Mouse (Mus musculus): Measurements from ENCODE around the gene Ero1lb.
"Not testable (repeated sequence)": the region's sequence is repeated elsewhere in the genome, so short reads cannot be mapped to it uniquely, and the experiment has no call there.

The Ero1lb gene

GRCm38 (mm10) chr13:12574979-12575536 lies 9.4 kb downstream of the Ero1lb start:
- DNase-seq (ENCODE audit: low spot score in 2 of 2), result peak in 1 of 2 experiments; percentile 26

- no peak for DNase-seq (ENCODE audit: low spot score in 2 of 2)
Measured at GRCm38 (mm10) chr13:12578145-12578544, 12.5 kb downstream of the Ero1lb start.

- peak; percentile 58 to 81 for DNase-seq (ENCODE audit: low spot score in 2 of 2)
Measured at GRCm38 (mm10) chr13:12589003-12589402, 23.3 kb downstream of the Ero1lb start.

- DNase-seq (ENCODE audit: low spot score in 2 of 2), result not testable (repeated sequence)
Measured at GRCm38 (mm10) chr13:12597075-12597474, 31.4 kb downstream of the Ero1lb start.

GRCm38 (mm10) chr13:12610206-12610605 lies 44.5 kb downstream of the Ero1lb start:
- DNase-seq (ENCODE audit: low spot score in 2 of 2), result not testable (repeated sequence)

GRCm38 (mm10) chr13:12614026-12614425 lies 48.4 kb downstream of the Ero1lb start:
- not testable (repeated sequence) for DNase-seq (ENCODE audit: low spot score in 2 of 2)

GRCm38 (mm10) chr13:12614591-12614990 lies 48.9 kb downstream of the Ero1lb start:
- not testable (repeated sequence) for DNase-seq (ENCODE audit: low spot score in 2 of 2)

GRCm38 (mm10) chr13:12615014-12615413 lies 49.3 kb downstream of the Ero1lb start:
- DNase-seq (ENCODE audit: low spot score in 2 of 2), result not testable (repeated sequence)

- not testable (repeated sequence) for DNase-seq (ENCODE audit: low spot score in 2 of 2)
Measured at GRCm38 (mm10) chr13:12616489-12616888, 50.8 kb downstream of the Ero1lb start.

- not testable (repeated sequence) for DNase-seq (ENCODE audit: low spot score in 2 of 2)
Measured at GRCm38 (mm10) chr13:12619808-12620207, 54.1 kb downstream of the Ero1lb start.

- DNase-seq (ENCODE audit: low spot score in 2 of 2), result not testable (repeated sequence)
Measured at GRCm38 (mm10) chr13:12626061-12626460, 60.4 kb downstream of the Ero1lb start.

- peak in 1 of 2 experiments; percentile 16 for DNase-seq (ENCODE audit: low spot score in 2 of 2)
Measured at GRCm38 (mm10) chr13:12627746-12628145, 62.1 kb downstream of the Ero1lb start.

GRCm38 (mm10) chr13:12628181-12628580 lies 62.5 kb downstream of the Ero1lb start:
- not testable (repeated sequence) for DNase-seq (ENCODE audit: low spot score in 2 of 2)

GRCm38 (mm10) chr13:12630252-12630651 lies 64.6 kb downstream of the Ero1lb start:
- not testable (repeated sequence) for DNase-seq (ENCODE audit: low spot score in 2 of 2)

GRCm38 (mm10) chr13:12634941-12635588 lies 69.4 kb downstream of the Ero1lb start:
- DNase-seq (ENCODE audit: low spot score in 2 of 2), result not testable (repeated sequence)

- not testable (repeated sequence) for DNase-seq (ENCODE audit: low spot score in 2 of 2)
Measured at GRCm38 (mm10) chr13:12642795-12643194, 77.1 kb downstream of the Ero1lb start.

GRCm38 (mm10) chr13:12646676-12647075 lies 81.0 kb downstream of the Ero1lb start:
- DNase-seq (ENCODE audit: low spot score in 2 of 2), result not testable (repeated sequence)

GRCm38 (mm10) chr13:12650020-12650876 lies 84.6 kb downstream of the Ero1lb start:
- DNase-seq (ENCODE audit: low spot score in 2 of 2), result peak; percentile 19 to 43

- DNase-seq (ENCODE audit: low spot score in 2 of 2), result peak; percentile 12 to 44
Measured at GRCm38 (mm10) chr13:12650877-12651176, 85.2 kb downstream of the Ero1lb start.
